41 mouse cellular contexts compared by ENCODE assay signal in the genomic region with DNA sequence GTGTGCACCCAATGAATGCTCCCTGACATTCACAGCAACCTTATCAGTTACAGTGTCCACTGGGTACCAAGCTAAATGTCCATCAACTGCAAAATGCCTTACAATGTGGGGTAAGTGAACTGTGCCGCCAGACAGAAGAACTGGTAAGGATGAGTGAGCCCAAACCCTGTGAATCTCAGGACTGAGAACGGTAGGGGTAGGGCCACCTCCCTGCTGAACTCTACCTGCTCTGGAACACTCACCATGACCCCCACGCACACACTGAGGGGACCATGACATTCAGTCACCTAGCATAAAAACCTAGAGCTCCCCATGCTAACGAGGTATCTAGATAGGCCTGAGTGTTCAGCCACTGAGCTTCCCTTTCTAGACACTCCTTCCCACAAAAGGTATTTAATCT. TPM values are rescaled to one million over a fixed set of nuclear protein-coding genes. Genes with fewer than 3 reads are reported as not detected.
"Had no signal": no experiment of that assay in that cellular context is flagged by ENCODE, and none has a peak within 500 bp of the region (broad histone marks: within the 10 kb centered on the region; RNA-seq: fewer than 3 reads in every experiment).

No protein-coding gene starts in this region.

- H3K27ac ChIP-seq: limb, embryonic 10.5 days; limb, embryonic 12.5 days; limb, embryonic 13.5 days; limb, embryonic 15.5 days; liver, embryonic 12.5 days; liver, embryonic 13.5 days; liver, embryonic 14.5 days; liver, embryonic 15.5 days; lung, embryonic 15.5 days; macrophage; midbrain, embryonic 10.5 days; midbrain, embryonic 12.5 days; midbrain, embryonic 13.5 days; midbrain, embryonic 15.5 days had no signal

- ATAC-seq: liver, embryonic 12.5 days; liver, postnatal 0 days; lung, postnatal 0 days; midbrain, embryonic 13.5 days; midbrain, embryonic 15.5 days; midbrain, embryonic 16.5 days had no signal

- H3K27me3 ChIP-seq: liver, embryonic 15.5 days had no signal

- H3K36me3 ChIP-seq: limb, embryonic 10.5 days; limb, embryonic 12.5 days; limb, embryonic 13.5 days; limb, embryonic 15.5 days; liver, embryonic 12.5 days; liver, embryonic 13.5 days; liver, embryonic 15.5 days; lung, embryonic 15.5 days; midbrain, embryonic 10.5 days; midbrain, embryonic 12.5 days; midbrain, embryonic 13.5 days; midbrain, embryonic 15.5 days had no signal

- H3K9me3 ChIP-seq: limb, embryonic 10.5 days; limb, embryonic 12.5 days; limb, embryonic 13.5 days; limb, embryonic 15.5 days; liver, embryonic 12.5 days; liver, embryonic 13.5 days; liver, embryonic 15.5 days; lung, embryonic 15.5 days; megakaryocyte, embryonic 14.5 days; midbrain, embryonic 10.5 days; midbrain, embryonic 12.5 days; midbrain, embryonic 13.5 days; midbrain, embryonic 15.5 days had no signal

- H3K4me2 ChIP-seq: limb, embryonic 12.5 days; limb, embryonic 13.5 days; limb, embryonic 15.5 days; liver, embryonic 11.5 days; liver, embryonic 12.5 days; liver, embryonic 13.5 days; liver, embryonic 15.5 days; lung, embryonic 14.5 days; lung, embryonic 15.5 days; midbrain, embryonic 11.5 days; midbrain, embryonic 12.5 days; midbrain, embryonic 13.5 days; midbrain, embryonic 15.5 days had no signal

- H3K4me3 ChIP-seq: limb, embryonic 10.5 days; limb, embryonic 12.5 days; limb, embryonic 13.5 days; limb, embryonic 15.5 days; liver, embryonic 12.5 days; liver, embryonic 13.5 days; liver, embryonic 15.5 days; lung, embryonic 15.5 days; megakaryocyte, embryonic 14.5 days; midbrain, embryonic 10.5 days; midbrain, embryonic 12.5 days; midbrain, embryonic 13.5 days; midbrain, embryonic 15.5 days; myocyte had no signal

- DNase-seq: left cerebral cortex, postnatal 4 days; liver; liver, embryonic 13.5 days; liver, postnatal 0 days; lung, adult 18-20 months; lung, adult 2 months; lung, embryonic 14.5 days; lung, postnatal 10 days; lung, postnatal 14 days; lung, postnatal 36 days; lung, postnatal 4 days; midbrain, embryonic 14.5 days had no signal

- H3K4me1 ChIP-seq: limb, embryonic 10.5 days; limb, embryonic 12.5 days; limb, embryonic 13.5 days; limb, embryonic 15.5 days; liver, embryonic 12.5 days; liver, embryonic 13.5 days; liver, embryonic 15.5 days; lung, embryonic 15.5 days; megakaryocyte, embryonic 14.5 days; midbrain, embryonic 10.5 days; midbrain, embryonic 12.5 days; midbrain, embryonic 13.5 days; midbrain, embryonic 15.5 days had no signal

- H3K9ac ChIP-seq: limb, embryonic 12.5 days; limb, embryonic 13.5 days; limb, embryonic 15.5 days; liver, embryonic 12.5 days; liver, embryonic 13.5 days; liver, embryonic 14.5 days; liver, embryonic 15.5 days; liver, postnatal 0 days; lung, embryonic 14.5 days; lung, embryonic 15.5 days; midbrain, embryonic 12.5 days; midbrain, embryonic 13.5 days; midbrain, embryonic 15.5 days had no signal

RNA-seq across cellular contexts. Expression of a gene that starts 20.9 kb away (rescaled TPM):
- total RNA-seq: left cerebral cortex, postnatal 10 days; left cerebral cortex, postnatal 14 days; left cerebral cortex, postnatal 25 days; left cerebral cortex, postnatal 36 days; liver, adult 2 months; megakaryocyte progenitor cell, adult 5-6 weeks; megakaryocyte, adult 5-6 weeks; megakaryocyte-erythroid progenitor cell, adult 5-6 weeks; monocyte, adult 5-6 weeks had no signal
- polyA plus RNA-seq: liver, adult 2 months; liver, embryonic 13.5 days; liver, embryonic 15.5 days; liver, embryonic 16.5 days; liver, postnatal 0 days; lung, adult 2 months; lung, embryonic 14.5 days; lung, embryonic 15.5 days; lung, postnatal 0 days; macrophage had no signal
